Mouse (Mus musculus): ENCODE data around the gene Dync2h1.
"Not testable (repeated sequence)": the region's sequence is repeated elsewhere in the genome, so short reads cannot be mapped to it uniquely, and the experiment has no call there.

Gene Dync2h1

GRCm38 (mm10) chr9:7184172-7184896 is at the start of gene Dync2h1, which contains the start of gene Dcun1d5:
Gene Dync2h1 (minus strand): TSS chr9:7184446.
Gene Dcun1d5 (plus strand): TSS chr9:7184520.
- DNase-seq (ENCODE audit: low read depth, low spot score) = peak; percentile 94

GRCm38 (mm10) chr9:7221460-7221859 is 37.2 kb upstream of the Dync2h1 start:
- no peak for DNase-seq (ENCODE audit: low read depth, low spot score)

GRCm38 (mm10) chr9:7221024-7221423 is 36.8 kb upstream of the Dync2h1 start:
- DNase-seq (ENCODE audit: low read depth, low spot score) = no peak

GRCm38 (mm10) chr9:7216240-7216639 is 32.0 kb upstream of the Dync2h1 start:
- DNase-seq (ENCODE audit: low read depth, low spot score) = peak; percentile 17

- DNase-seq (ENCODE audit: low read depth, low spot score) = not testable (repeated sequence)
These were observed 6.4 kb upstream of the Dync2h1 start for GRCm38 (mm10) chr9:7190694-7191093.

- DNase-seq (ENCODE audit: low read depth, low spot score) = peak; percentile 18
These were observed 648 bp upstream of the Dync2h1 start for GRCm38 (mm10) chr9:7184897-7185291.

- DNase-seq (ENCODE audit: low read depth, low spot score) = peak; percentile 94
These were observed 7.3 kb downstream of the Dync2h1 start for GRCm38 (mm10) chr9:7176618-7177610.

GRCm38 (mm10) chr9:7173756-7174155 is 10.5 kb downstream of the Dync2h1 start:
- DNase-seq (ENCODE audit: low read depth, low spot score) = no peak

GRCm38 (mm10) chr9:7167339-7167998 is 16.8 kb downstream of the Dync2h1 start:
- DNase-seq (ENCODE audit: low read depth, low spot score) = no peak

- DNase-seq (ENCODE audit: low read depth, low spot score) = no peak
These were observed 23.6 kb downstream of the Dync2h1 start for GRCm38 (mm10) chr9:7160688-7161087.

- no peak for DNase-seq (ENCODE audit: low read depth, low spot score)
These were observed 24.5 kb downstream of the Dync2h1 start for GRCm38 (mm10) chr9:7159718-7160117.

- DNase-seq (ENCODE audit: low read depth, low spot score) = no peak
These were observed 25.6 kb downstream of the Dync2h1 start for GRCm38 (mm10) chr9:7158605-7159004.

- no peak for DNase-seq (ENCODE audit: low read depth, low spot score)
These were observed 29.9 kb downstream of the Dync2h1 start for GRCm38 (mm10) chr9:7154391-7154790.

- no peak for DNase-seq (ENCODE audit: low read depth, low spot score)
These were observed 61.4 kb downstream of the Dync2h1 start for GRCm38 (mm10) chr9:7122863-7123262.

GRCm38 (mm10) chr9:7110166-7110565 is 74.1 kb downstream of the Dync2h1 start:
- no peak for DNase-seq (ENCODE audit: low read depth, low spot score)

- peak; percentile 9 for DNase-seq (ENCODE audit: low read depth, low spot score)
These were observed 82.9 kb downstream of the Dync2h1 start for GRCm38 (mm10) chr9:7101361-7101760.

- DNase-seq (ENCODE audit: low read depth, low spot score) = no peak
These were observed 109.6 kb downstream of the Dync2h1 start for GRCm38 (mm10) chr9:7074625-7075024.

GRCm38 (mm10) chr9:7070846-7071245 is 113.4 kb downstream of the Dync2h1 start:
- DNase-seq (ENCODE audit: low read depth, low spot score) = no peak

- peak; percentile 62 for DNase-seq (ENCODE audit: low read depth, low spot score)
These were observed 133.7 kb downstream of the Dync2h1 start for GRCm38 (mm10) chr9:7050588-7050987.

- no peak for DNase-seq (ENCODE audit: low read depth, low spot score)
These were observed 141.5 kb downstream of the Dync2h1 start for GRCm38 (mm10) chr9:7042635-7043273.

- DNase-seq (ENCODE audit: low read depth, low spot score) = no peak
These were observed 143.0 kb downstream of the Dync2h1 start for GRCm38 (mm10) chr9:7041231-7041630.
